Mouse (Mus musculus): Measurements from ENCODE around the gene Shoc2.

DNA sequence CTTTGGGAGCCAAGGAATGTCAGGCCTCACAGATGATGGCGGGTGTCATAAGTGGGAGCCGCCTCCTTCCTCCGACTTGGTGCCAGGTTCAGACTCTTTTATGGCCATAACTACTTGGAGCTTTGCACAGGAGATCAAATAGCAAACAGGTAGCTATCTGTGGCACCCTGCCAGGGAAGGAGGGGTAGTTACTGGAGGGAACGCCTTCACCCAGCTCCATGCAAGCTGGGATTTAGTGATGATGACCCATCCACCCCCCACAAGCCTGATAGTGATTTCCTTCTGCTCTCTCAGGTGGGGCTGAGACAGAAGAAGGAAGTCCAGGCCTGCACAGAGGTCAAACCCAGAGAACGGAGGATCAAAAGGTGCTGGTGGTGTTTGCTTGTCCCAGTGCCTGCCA lies 126.4 kb downstream of the Shoc2 start:
- TF ChIP-seq POLR2A (IDR thresholded peaks at IDR 0.05; ENCODE audit: low read depth, low read length) (no peak), CTCF (conservative IDR thresholded peaks at IDR 0.05 in 1 of 2, IDR thresholded peaks at IDR 0.05 in 1 of 2; ENCODE audit: low read depth in 2 of 2, low read length in 2 of 2) (no peak)

Measured in CH12.LX (cell line).